Mouse (Mus musculus): ENCODE measurements around the gene Eef1a1. TPM values are rescaled to one million over a fixed set of nuclear protein-coding genes. Genes with fewer than 3 reads are reported as not detected.

Gene Eef1a1
- polyA plus RNA-seq, 1 experiment from 2014 or later, result 2,802 TPM

DNA sequence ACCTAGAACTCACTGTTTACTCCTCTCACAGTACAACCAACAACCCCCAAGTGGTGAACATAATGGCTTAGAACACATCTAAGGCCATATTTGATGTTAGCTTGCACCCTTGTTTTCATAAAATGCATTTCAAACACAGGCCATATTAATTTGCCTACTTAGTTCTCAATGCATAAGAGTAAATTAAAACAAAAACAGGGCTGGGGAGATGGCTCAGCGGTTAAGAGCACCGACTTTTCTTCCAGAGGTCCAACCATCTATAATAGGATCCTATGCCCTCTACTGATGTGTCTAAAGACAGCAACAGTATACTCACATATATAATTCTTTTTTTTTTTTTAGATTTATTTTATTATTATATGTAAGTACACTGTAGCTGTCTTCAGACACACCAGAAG lies 13.6 kb downstream of the Eef1a1 start:
- no peak for ATAC-seq (replicated peaks; ENCODE audit: insufficient number of reproducible peaks, insufficient read depth, low FRiP score, low read depth)
- no peak overlapping the region for H3K4me3 ChIP-seq
- WGBS, result 88% methylated on average over 2 of the region's 2 CpGs
- H3K4me2 ChIP-seq, result no peak overlapping the region
- H3K36me3 ChIP-seq, result peaks cover 53% of the 10 kb centered on the region
- H3K9me3 ChIP-seq (replicated peaks), result no peaks in the 10 kb centered on the region
- no peak overlapping the region for H3K9ac ChIP-seq
- H3K4me1 ChIP-seq (replicated peaks), result peaks cover 14% of the 10 kb centered on the region
- H3K27ac ChIP-seq, result no peak overlapping the region
- H3K27me3 ChIP-seq, result no peaks in the 10 kb centered on the region

DNA sequence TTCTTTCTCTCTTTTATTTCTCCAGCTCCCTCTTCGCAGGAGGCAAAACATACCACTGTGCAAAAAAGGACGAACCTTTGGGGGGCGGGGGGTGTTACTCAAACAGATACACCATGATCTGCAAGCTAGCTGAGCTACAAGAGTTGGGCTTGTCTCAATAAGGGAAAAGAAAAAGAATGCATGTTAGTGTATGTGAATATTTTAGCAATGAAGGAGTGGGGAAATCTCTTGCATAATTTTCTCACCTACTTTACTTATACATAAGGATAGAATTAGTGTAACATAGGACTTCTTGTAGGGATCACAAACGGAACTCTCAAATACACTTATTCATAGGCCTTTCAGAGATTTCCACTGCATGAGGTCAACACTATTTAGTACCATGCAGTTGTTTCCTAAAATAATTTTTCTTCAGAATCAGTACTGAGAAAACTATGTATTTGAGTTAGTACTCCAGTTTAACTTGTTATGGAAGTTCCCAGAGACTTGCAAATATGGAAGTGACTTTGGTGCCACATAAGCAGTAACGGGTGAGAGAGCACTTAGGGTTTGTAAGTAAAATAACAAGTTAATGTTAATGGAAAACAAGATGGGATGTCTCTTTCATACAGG lies 14.1 kb downstream of the Eef1a1 start:
- peaks cover 54% of the 10 kb centered on the region for H3K36me3 ChIP-seq
- H3K4me1 ChIP-seq (replicated peaks), result peaks cover 14% of the 10 kb centered on the region
- H3K9me3 ChIP-seq (replicated peaks), result no peaks in the 10 kb centered on the region
- H3K4me2 ChIP-seq, result no peak overlapping the region
- no peak overlapping the region for H3K4me3 ChIP-seq
- 80% methylated on average over 5 of the region's 5 CpGs for WGBS
- H3K9ac ChIP-seq, result no peak overlapping the region
- H3K27ac ChIP-seq, result no peak overlapping the region
- no peak for ATAC-seq (replicated peaks; ENCODE audit: insufficient number of reproducible peaks, insufficient read depth, low FRiP score, low read depth)
- H3K27me3 ChIP-seq, result no peaks in the 10 kb centered on the region

DNA sequence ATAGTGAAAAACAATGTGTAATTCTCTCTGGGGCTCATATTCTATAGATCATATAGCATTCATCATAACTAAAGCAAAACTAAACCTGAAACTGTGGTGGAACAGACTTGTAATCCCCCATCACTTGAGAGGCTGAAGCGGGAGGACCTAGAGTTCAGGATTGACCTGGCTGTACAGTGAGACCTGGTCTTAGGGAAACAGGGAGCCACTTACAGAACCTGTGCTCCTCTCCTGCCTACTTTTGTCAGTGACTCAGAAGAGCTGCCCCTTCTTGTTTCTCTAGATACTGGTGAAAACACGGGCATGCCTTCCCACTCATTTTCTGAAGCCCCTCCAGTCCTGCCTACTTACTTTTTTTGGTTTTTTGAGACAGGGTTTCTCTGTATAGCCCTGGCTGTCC lies 14.7 kb downstream of the Eef1a1 start:
- no peak overlapping the region for H3K4me3 ChIP-seq
- WGBS, result 80% methylated on average over 2 of the region's 2 CpGs
- peaks cover 54% of the 10 kb centered on the region for H3K36me3 ChIP-seq
- H3K27me3 ChIP-seq, result no peaks in the 10 kb centered on the region
- ATAC-seq (replicated peaks; ENCODE audit: insufficient number of reproducible peaks, insufficient read depth, low FRiP score, low read depth), result no peak
- H3K4me2 ChIP-seq, result no peak overlapping the region
- H3K9ac ChIP-seq, result no peak overlapping the region
- peaks cover 10% of the 10 kb centered on the region for H3K4me1 ChIP-seq (replicated peaks)
- H3K9me3 ChIP-seq (replicated peaks), result no peaks in the 10 kb centered on the region
- H3K27ac ChIP-seq, result no peak overlapping the region

DNA sequence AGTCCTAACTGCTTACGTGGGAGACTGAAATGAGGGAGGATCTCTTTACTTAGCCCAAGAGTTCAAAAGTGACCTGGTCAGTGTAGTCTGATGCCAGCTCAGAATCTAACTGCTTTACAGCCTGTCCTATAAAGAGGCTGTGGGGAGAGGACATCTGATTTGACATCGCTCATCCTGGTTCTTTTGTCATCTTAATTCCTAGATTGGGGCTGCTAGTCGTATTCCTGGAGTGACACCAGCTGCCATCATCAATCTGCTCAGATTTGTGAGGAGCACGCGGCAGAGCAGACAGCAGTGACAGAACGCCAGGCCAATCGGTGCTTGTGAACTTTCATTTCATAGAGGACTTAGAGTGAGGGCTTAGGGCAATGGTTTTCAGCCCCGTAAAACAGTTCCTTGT lies 15.4 kb downstream of the Eef1a1 start:
- Histone ChIP-seq H3K4me1 (replicated peaks) (peaks cover 5% of the 10 kb centered on the region; the same call in 1 of the 2 replicates), H3K9me3 (replicated peaks) (no peaks in the 10 kb centered on the region), H3K27ac (no peak overlapping the region), H3K9ac (no peak overlapping the region), H3K27me3 (no peaks in the 10 kb centered on the region), H3K36me3 (peaks cover 55% of the 10 kb centered on the region), H3K4me2 (no peak overlapping the region), H3K4me3 (no peak overlapping the region)
- WGBS, result 85% methylated on average over 8 of the region's 8 CpGs
- no peak for ATAC-seq (replicated peaks; ENCODE audit: insufficient number of reproducible peaks, insufficient read depth, low FRiP score, low read depth)

DNA sequence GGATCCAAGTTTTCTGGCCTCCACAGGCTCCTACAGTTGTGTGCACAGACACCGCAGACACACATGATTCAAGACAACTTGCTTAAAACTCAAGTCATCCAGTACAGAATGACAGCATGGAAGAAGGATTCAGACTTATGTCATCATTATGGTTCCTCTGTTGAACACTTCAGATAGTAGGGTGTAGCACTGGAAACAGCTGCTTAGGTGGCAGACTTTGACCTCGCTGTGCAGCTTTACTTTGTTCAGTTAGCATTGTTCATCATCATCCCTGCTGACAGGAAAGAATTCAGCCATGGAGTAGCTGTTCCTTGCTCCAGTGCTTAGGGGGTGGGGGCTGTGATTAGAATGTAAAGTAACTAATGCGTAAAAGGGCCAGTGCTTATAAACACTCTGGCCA lies 23.2 kb downstream of the Eef1a1 start:
- H3K9ac ChIP-seq, result no peak overlapping the region
- H3K36me3 ChIP-seq, result peaks cover 75% of the 10 kb centered on the region
- no peaks in the 10 kb centered on the region for H3K27me3 ChIP-seq
- ATAC-seq (replicated peaks; ENCODE audit: insufficient number of reproducible peaks, insufficient read depth, low FRiP score, low read depth), result no peak
- H3K4me3 ChIP-seq, result no peak overlapping the region
- 76% methylated on average over 3 of the region's 3 CpGs for WGBS
- H3K27ac ChIP-seq, result no peak overlapping the region
- no peaks in the 10 kb centered on the region for H3K4me1 ChIP-seq (replicated peaks)
- no peak overlapping the region for H3K4me2 ChIP-seq
- no peaks in the 10 kb centered on the region for H3K9me3 ChIP-seq (replicated peaks)

DNA sequence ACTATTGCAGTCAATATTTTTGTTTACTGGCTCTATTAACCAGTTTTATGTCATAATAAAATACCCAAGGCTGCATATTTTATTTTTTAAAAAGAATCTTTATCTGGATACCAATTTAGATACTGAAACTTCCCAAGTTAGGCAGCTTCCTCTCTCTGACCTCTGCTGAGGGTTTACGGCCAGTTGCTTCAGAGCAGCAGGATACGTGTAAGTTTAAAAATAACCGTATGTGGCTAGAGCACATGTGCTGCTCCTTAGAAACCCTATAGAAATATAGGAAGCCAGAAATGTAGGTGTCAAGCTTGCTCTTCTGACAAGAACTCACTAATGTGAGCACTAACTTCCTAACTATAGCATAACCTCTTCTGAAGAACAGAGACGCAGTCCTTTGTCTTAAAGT lies 25.6 kb downstream of the Eef1a1 start:
- ATAC-seq (replicated peaks; ENCODE audit: insufficient number of reproducible peaks, insufficient read depth, low FRiP score, low read depth), result no peak
- Histone ChIP-seq H3K36me3 (peaks cover 75% of the 10 kb centered on the region), H3K4me2 (no peak overlapping the region), H3K27me3 (no peaks in the 10 kb centered on the region), H3K9ac (no peak overlapping the region), H3K4me3 (no peak overlapping the region), H3K9me3 (replicated peaks) (no peaks in the 10 kb centered on the region), H3K27ac (no peak overlapping the region), H3K4me1 (replicated peaks) (no peaks in the 10 kb centered on the region)
- WGBS, result 69% methylated on average over 4 of the region's 4 CpGs

DNA sequence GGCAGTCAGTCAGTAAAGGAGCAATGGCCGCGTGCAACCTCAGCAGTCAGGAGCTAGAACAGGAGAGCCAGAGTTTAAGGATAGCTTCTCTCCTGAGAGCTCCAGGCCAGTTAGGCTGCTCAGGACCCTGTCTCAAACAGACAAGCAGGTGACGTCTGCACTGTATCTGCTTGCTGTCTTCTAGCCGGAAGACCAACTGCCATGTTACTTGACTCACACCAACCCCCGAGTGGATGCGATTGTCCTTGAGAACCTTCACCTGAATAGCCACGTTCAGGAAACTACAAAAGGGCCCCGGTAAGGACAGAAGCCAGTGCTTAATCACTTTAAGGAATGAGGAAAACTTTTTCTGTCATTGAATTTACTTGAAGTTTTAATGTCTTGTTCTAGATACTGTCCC lies 31.9 kb downstream of the Eef1a1 start:
- H3K36me3 ChIP-seq, result peaks cover 67% of the 10 kb centered on the region
- 84% methylated on average over 8 of the region's 8 CpGs for WGBS

DNA sequence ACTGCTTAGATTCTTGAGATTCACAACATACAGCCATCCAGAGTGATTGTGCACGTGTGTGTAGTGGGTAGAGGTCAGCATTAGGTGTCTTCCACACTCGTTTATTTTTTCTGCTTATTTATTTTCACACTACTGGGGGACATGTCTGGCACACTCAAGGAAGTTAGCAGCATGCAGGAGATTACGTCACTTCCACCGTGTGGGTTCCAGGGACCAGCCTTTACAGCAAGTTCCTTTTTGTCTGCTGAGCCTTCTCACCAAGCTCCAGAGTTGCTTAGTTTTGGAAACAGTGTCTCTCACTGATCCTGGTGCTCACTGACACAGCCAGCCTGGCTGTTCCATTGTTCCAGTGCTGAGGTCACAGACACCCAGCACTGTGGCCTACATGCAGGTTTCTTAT lies 37.6 kb downstream of the Eef1a1 start:
- Histone ChIP-seq H3K9me3 (replicated peaks) (no peaks in the 10 kb centered on the region), H3K4me1 (replicated peaks) (peaks cover 13% of the 10 kb centered on the region), H3K36me3 (peaks cover 30% of the 10 kb centered on the region), H3K27me3 (0 out of 2 replicates have a peak, but pooled peaks cover 3% of the 10 kb centered on the region), H3K27ac (no peak overlapping the region), H3K4me2 (no peak overlapping the region), H3K4me3 (no peak overlapping the region), H3K9ac (no peak overlapping the region)
- 76% methylated on average over 4 of the region's 4 CpGs for WGBS
- ATAC-seq (replicated peaks; ENCODE audit: insufficient number of reproducible peaks, insufficient read depth, low FRiP score, low read depth), result no peak

More for the DNA sequence above, 31.9 kb downstream of the Eef1a1 start:
- H3K27me3 ChIP-seq, result no peaks in the 10 kb centered on the region
- H3K4me2 ChIP-seq, result no peak overlapping the region
- H3K4me3 ChIP-seq, result no peak overlapping the region
- no peaks in the 10 kb centered on the region for H3K4me1 ChIP-seq (replicated peaks)
- H3K27ac ChIP-seq, result no peak overlapping the region
- no peaks in the 10 kb centered on the region for H3K9me3 ChIP-seq (replicated peaks)
- H3K9ac ChIP-seq, result no peak overlapping the region
- ATAC-seq (replicated peaks; ENCODE audit: insufficient number of reproducible peaks, insufficient read depth, low FRiP score, low read depth), result no peak

DNA sequence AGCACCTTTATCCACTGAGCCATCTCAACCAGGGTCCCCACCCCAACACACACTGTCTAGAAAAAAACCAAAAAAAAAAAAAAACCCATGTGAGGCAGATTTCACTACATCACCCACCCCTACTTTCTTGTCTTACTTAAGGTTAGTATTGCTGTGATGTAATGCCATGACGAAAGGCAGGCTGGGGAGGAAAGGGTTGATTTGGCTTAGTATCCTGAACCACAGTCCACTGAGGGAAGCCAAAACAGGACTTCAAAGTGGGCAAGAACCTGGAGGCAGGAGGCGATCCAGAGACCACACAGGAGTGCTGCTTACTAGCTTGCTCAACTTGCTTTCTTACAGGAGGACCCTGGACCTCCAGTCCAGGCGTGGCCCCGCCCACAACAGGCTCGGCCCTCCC lies 38.5 kb downstream of the Eef1a1 start:
- Histone ChIP-seq H3K4me3 (no peak overlapping the region), H3K27me3 (0 out of 2 replicates have a peak, but pooled peaks cover 7% of the 10 kb centered on the region), H3K36me3 (peaks cover 30% of the 10 kb centered on the region), H3K9me3 (replicated peaks) (no peaks in the 10 kb centered on the region), H3K4me2 (no peak overlapping the region), H3K4me1 (replicated peaks) (peaks cover 13% of the 10 kb centered on the region), H3K9ac (no peak overlapping the region), H3K27ac (no peak overlapping the region)
- no peak for ATAC-seq (replicated peaks; ENCODE audit: insufficient number of reproducible peaks, insufficient read depth, low FRiP score, low read depth)
- WGBS, result 76% methylated on average over 5 of the region's 5 CpGs

DNA sequence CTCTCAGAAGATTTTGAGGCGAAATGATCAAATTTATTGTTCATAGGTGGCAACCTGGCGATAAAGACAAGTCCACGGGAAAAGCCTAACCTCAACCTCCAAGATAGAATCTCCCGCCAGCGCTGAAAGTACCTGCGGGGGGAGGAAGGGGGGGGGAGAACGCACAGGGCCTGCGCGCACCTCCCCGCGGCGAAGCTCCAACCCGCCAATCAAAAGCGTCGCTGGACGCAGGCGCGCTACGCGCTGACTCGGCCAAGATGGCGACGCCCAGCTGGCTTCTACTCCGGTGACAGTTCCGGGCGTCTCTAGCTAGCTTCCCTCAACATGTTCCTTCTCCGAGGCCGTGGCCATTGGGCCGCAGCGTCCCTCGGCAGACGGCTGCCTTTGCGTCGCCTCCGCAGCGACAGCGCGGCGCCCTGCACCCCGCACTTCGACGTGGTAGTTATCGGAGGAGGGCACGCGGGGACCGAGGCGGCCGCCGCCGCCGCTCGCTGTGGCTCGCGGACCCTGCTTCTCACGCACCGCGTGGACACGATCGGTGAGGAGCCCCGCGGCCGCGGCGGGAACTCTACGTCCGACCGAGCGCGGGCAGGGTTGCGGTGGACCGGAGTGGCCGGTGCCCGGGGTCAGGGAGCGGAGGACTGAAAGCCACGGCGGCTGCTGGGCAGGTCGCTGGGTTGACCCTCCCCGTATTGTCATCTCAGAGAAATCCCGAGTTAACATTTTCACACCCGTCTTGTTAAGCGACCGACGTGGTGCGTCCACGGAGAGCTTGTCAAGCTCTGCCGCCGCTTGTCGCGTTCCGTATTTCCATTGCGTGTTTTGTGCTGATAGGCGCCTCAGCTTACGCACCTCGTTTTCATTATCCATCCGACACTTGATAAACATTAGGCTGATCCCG lies 40.7 kb downstream of the Eef1a1 start, which contains the start of the genes Mto1 and Gm17324:
Mto1 (plus strand) TSS at position 236 of the 901 bp plus-strand sequence.
Gm17324 (minus strand) TSS at position 814 of the 901 bp plus-strand sequence.
- ATAC-seq (replicated peaks; ENCODE audit: insufficient number of reproducible peaks, insufficient read depth, low FRiP score, low read depth), result peak; percentile 94
- Histone ChIP-seq H3K4me1 (replicated peaks) (peaks cover 13% of the 10 kb centered on the region), H3K27me3 (peaks cover 26% of the 10 kb centered on the region), H3K4me3 (peak within 1 kb of the TSS; percentile 95), H3K36me3 (peaks cover 16% of the 10 kb centered on the region), H3K27ac (peak within 1 kb of the TSS; percentile 95), H3K9ac (peak within 1 kb of the TSS; percentile 95), H3K9me3 (replicated peaks) (no peaks in the 10 kb centered on the region), H3K4me2 (peak within 1 kb of the TSS; percentile 66)
- WGBS, result under 1% methylated on average over 96 of the region's 96 CpGs

DNA sequence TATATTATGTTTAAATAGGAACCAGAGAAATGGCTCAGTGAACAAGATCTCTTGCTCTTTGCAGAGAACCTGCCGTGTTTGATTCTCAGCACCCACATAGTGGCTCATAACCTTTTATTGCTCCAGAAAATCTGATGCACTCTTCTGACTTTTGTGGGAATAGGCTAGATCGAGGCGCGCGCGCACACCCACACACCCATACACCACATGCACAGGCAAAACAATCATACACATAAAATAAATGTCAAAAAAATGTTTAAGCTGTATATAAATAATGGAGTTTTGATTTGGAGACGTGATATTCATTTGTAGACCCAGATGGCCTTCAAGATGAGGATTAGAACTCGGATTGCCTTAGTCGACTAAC lies 41.4 kb downstream of the Eef1a1 start:
- Histone ChIP-seq H3K4me3 (peak overlapping the region; percentile 95), H3K27ac (no peak overlapping the region), H3K4me1 (replicated peaks) (peaks cover 19% of the 10 kb centered on the region), H3K9me3 (replicated peaks) (no peaks in the 10 kb centered on the region), H3K36me3 (peaks cover 9% of the 10 kb centered on the region), H3K27me3 (peaks cover 31% of the 10 kb centered on the region), H3K9ac (peak overlapping the region; percentile 95), H3K4me2 (peak overlapping the region; percentile 66)
- no peak for ATAC-seq (replicated peaks; ENCODE audit: insufficient number of reproducible peaks, insufficient read depth, low FRiP score, low read depth)
- WGBS, result 31% methylated on average over 9 of the region's 9 CpGs

Measured in heart, embryonic 15.5 days (tissue).